Mouse (Mus musculus): ENCODE data around the gene Tbcel.

DNA sequence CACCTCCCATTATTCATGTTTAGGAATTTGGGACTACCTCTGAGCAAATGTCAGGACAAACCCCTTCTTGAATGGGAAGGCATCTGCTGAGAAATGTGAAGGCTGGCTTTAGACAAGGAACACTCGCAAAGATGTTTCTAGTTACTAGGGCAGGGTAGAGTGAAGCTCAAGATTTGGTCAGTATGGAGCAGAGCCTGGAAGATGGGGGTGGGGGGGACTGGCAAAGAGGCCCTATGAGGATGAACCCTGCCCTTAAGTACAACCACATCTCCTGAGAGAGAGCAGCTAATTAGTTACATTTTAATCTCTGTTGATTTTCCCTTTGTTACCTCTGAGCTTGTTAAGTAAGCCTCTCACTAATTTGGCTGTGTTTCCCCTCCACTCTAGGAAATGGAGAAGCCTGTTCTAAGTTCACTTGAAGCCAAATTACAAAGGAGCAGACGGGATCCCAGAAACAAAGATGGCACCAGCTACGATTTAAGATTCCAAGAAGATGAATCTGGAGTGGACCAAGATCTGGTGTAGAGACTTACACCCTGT lies 2.6 kb downstream of the Tbcel start:
- TF ChIP-seq CTCF (IDR thresholded peaks at IDR 0.05; ENCODE audit: extremely low read depth, insufficient read depth, insufficient read length, insufficient replicate concordance) (no peak), POLR2A (IDR thresholded peaks at IDR 0.05; ENCODE audit: low read depth, low read length) (no peak)

Data from spleen, adult 2 months (tissue).